Mouse (Mus musculus): ENCODE results near the gene Prdm13. TPM values are rescaled to one million over a fixed set of nuclear protein-coding genes. Genes with fewer than 3 reads are reported as not detected.

Gene Prdm13
- total RNA-seq (2021) = not detected in 2 replicates
- long read RNA-seq = 0 reads

- no peak for DNase-seq
Measured at GRCm38 (mm10) chr4:21685595-21686091, at the start of gene Prdm13. Prdm13 (minus strand) TSS chr4:21685963.

GRCm38 (mm10) chr4:21727615-21728165, 41.9 kb upstream of the Prdm13 start, which contains the start of gene Ccnc:
Ccnc (plus strand) TSS chr4:21727701.
- DNase-seq = peak; percentile 92

GRCm38 (mm10) chr4:21726912-21727614, 41.3 kb upstream of the Prdm13 start:
- no peak for DNase-seq

- DNase-seq = no peak
Measured at GRCm38 (mm10) chr4:21722752-21723334, 37.1 kb upstream of the Prdm13 start.

GRCm38 (mm10) chr4:21712147-21712546, 26.4 kb upstream of the Prdm13 start:
- DNase-seq = peak; percentile 81

- no peak for DNase-seq
Measured at GRCm38 (mm10) chr4:21705046-21705445, 19.3 kb upstream of the Prdm13 start.

- peak; percentile 67 for DNase-seq
Measured at GRCm38 (mm10) chr4:21695638-21696254, 10.0 kb upstream of the Prdm13 start.

GRCm38 (mm10) chr4:21690221-21690620, 4.5 kb upstream of the Prdm13 start:
- DNase-seq = no peak

GRCm38 (mm10) chr4:21689492-21689941, 3.8 kb upstream of the Prdm13 start:
- DNase-seq = no peak

- DNase-seq = peak; percentile 26
Measured at GRCm38 (mm10) chr4:21688703-21689200, 3.0 kb upstream of the Prdm13 start.

- peak; percentile 20 for DNase-seq
Measured at GRCm38 (mm10) chr4:21687783-21688702, 2.3 kb upstream of the Prdm13 start.

GRCm38 (mm10) chr4:21686934-21687333, 1.2 kb upstream of the Prdm13 start:
- DNase-seq = no peak

GRCm38 (mm10) chr4:21686416-21686815, 653 bp upstream of the Prdm13 start:
- no peak for DNase-seq

- DNase-seq = no peak
Measured at GRCm38 (mm10) chr4:21684341-21684970, 1.3 kb downstream of the Prdm13 start.

- DNase-seq = no peak
Measured at GRCm38 (mm10) chr4:21682421-21683150, 3.2 kb downstream of the Prdm13 start.

GRCm38 (mm10) chr4:21680971-21681370, 4.8 kb downstream of the Prdm13 start:
- no peak for DNase-seq

GRCm38 (mm10) chr4:21679624-21680480, 5.9 kb downstream of the Prdm13 start:
- DNase-seq = no peak

GRCm38 (mm10) chr4:21678975-21679623, 6.7 kb downstream of the Prdm13 start:
- DNase-seq = peak; percentile 33
